Mouse (Mus musculus) megakaryocyte, embryonic 14.5 days (primary cell): Measurements from ENCODE around the gene Selenow.

Experiments
- FLI1 ChIP-seq: IDR thresholded peaks from 2 replicates; pipeline ENCODE4 v1.6.1; 2012; ENCODE audit warnings: low read length, inconsistent platforms, mixed read lengths
- GATA1 ChIP-seq: IDR thresholded peaks from 3 replicates; pipeline ENCODE4 v1.6.1; 2012; ENCODE audit warnings: mixed read lengths, low read length, inconsistent platforms, borderline replicate concordance

DNA sequence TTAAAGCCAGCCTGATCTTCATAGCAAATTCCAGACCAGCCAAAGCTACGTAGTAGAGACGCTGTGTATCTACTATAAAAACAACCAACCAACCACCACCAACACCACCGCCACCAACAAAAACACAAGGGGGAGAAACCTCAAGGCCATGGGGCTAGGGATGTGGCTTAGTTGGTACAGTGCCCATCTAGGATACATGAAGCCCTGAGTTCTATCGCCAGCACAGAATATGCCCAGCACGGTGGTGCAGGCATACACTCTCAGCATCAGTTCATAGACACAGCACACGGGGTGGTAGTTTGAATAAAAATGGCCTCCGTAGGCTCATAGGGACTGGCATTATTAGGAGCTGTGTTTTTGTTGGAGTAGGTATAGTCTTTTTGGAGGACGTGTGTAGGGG lies 46.1 kb upstream of the Selenow start:
- TF ChIP-seq GATA1 (no peak), FLI1 (no peak)
